Mouse (Mus musculus): ENCODE data around the gene Matn4.
A peak's percentile ranks its signal among the peaks of the same experiment; 100 is the strongest.

Matn4 gene

DNA sequence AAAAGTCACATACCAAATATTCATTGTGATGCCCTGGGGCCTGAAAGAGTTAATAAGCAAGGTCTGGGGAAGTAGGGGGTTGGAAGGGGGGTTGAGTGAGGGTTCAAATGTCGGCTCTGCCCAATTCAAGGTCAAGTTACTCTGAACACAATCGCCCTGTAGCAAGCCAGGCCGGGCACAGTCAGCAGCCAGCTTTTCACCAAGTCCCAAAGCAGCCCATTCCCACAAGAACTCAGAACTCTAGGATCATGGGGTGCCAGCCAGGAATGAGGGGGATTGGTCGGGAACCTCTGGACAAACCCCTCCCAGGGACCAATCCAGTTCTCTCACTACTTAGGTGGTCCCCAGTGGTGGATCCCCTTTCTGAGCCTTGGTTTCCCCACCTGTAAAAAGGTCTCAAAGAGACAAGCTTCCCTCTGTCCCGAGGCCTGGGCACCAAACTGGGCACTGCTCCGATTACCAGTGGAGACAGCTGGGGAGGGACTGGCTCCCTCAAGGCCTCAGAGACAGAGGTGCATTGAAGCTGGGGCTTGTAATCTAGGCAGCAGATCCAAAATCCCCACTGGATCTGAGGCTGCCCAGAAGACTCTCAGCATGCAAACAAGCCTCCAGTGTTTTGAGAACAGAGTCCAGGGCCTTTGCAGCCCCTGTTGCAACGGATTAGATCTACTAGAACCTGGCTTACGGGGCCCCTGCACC lies 31.4 kb upstream of the Matn4 start:
- no peak for DNase-seq (ENCODE audit: low spot score in 2 of 2)

DNA sequence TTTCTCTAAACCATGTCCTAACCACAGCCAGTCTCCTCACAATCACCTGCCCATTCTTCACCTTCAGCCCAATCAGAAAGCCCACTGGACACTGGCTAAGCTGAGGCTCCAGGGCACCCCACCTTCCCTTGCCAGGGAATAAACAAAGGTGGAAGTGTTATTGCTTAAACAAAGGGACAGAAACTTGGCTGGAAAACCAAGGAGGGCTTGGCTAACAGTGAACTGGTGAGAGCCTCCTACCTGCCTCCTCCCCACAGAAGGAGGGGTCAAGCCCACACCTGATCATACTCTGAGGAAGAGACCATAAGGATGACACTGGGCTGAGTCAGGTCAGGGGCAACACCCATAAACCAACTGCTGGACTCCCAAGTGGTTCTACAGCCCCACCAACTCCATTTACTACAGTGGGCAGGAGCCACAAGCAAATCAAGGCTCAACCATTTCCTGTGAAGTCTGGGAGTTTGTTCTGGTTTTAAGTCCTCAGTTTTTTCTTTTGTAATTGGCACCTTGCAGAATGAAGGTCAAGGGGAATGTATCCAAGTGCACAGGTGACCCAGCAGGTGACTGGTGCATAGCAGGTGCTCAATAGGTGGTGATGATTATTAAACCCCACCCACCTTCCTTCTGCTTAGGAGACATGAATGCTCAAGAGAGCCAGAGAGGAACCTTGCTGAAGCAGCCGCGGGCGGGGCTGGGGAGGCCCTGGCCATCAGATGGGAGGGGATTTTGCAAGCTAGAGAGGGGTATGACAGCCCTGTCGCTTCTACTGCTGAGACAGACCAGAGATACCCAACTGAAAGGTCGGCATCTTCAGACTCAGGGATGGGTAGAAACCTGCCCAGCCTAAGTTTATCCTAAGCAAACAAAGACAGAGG lies 30.5 kb upstream of the Matn4 start:
- DNase-seq (ENCODE audit: low spot score in 2 of 2), result no peak

DNA sequence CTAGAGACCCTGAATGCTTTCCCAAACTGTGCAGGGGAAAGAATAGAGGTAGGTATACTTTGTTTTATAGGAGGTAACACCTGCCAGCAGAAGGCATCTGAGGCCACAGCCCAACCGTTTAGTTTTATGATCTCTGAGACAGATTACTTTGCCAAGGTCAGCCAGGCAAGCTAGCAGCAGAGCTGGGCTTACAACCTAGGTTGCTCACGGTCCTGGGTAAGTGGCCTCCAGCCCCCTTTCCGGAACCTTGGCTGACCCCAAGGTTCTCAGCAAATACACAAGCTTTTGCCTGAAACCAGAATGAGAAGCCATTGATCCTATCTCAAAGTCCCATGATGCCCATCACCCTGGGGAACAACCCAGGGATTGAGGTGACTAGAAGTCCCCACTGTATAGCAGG lies 29.7 kb upstream of the Matn4 start:
- DNase-seq (ENCODE audit: low spot score in 2 of 2), result no peak

DNA sequence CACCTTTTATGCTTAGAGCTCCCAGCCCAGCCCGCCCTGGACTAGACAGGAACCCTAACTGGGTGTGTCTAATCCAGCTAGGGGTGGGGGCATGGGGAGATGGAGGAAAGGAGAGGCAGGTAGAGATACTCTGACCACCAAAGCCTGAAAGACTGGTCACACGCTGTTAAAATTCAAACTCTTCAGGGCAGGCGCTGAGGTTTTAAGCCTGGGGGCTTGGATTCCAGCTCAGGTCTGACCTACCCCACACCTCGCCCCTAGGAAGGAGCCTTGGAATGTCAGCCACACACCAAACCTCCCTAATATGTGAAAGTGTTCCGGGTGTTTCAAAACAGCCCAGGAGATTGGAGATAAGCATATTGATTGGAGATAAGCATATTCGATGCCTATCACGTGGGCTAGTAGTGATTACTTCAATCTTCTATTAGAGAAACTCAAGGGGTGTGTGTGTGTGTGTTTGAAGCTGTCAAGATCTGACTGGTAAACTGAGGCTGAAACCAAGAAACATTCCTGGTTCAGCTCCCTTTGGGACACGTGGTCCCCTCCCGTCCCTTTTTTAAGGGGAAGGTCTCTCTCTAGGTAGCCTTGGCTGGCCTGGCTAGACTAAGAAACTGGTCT lies 28.4 kb upstream of the Matn4 start:
- no peak for DNase-seq (ENCODE audit: low spot score in 2 of 2)

DNA sequence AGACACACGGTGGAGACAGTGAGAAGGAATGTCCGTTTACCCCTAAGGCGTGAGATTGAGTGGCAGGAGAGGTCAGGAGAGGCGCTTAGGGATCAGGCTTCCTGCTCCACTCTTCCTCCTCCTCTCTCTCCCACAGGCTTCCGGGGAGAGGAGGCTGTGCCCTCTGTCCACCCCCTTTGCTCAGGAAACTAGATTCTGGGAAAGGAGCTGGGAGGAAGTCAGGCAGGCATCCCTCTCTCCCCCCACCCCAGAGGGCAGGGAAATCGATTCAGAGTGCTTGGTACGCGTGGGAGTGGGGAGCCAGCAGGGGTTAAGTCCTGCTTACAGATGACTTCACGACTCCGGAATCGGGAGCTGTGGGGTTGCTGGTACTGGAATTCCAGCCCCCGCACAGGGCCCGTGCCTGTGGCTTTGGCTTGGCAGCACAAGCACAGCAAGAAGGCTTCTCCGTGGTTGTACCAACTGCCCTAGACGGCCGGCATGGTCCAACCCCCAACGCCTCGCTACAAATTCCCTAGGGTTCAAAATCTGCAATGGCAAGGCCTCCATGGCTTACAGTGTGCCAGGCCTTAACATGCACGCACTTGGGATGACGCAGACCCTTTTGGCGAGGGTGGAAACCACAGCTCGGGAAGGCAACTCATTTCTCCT lies 27.7 kb upstream of the Matn4 start:
- DNase-seq (ENCODE audit: low spot score in 2 of 2), result no peak

DNA sequence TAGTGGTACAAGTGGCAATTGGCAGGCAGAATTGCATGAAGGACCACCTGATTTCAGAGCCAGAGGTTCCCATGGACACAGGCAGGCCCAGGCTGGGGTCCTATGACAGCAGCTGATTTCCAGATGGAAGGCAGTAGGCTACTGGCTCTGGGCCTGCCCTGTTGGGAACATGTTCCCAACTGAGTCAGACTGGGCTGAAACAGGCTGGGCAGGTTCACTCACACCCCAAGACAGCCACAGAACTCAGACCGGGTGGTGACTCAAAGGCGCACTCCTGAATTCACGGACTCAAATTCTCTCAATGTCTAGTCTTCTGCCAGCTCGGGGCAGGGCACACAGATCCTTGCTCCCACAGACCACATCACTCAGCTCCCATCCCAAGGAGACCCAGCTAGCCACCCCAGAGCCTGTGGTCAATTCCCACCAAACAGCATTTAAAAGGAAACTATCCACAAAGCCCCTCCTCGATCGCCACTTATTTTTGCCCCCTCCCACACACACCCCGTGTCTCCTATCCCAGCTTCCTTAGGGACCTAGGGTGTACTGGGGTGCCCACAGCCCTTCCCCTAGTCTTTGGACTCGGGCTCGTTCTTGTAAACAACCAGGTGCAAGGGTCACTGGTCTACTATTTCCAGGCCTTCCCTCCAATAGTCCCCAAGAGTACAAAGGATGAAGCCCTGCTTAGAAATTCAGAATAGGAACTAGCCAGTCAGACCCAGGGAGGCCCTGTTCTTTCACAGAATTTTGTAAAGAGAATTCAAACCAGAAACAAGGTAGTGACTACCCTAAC lies 26.9 kb upstream of the Matn4 start:
- DNase-seq (ENCODE audit: low spot score in 2 of 2), result no peak

DNA sequence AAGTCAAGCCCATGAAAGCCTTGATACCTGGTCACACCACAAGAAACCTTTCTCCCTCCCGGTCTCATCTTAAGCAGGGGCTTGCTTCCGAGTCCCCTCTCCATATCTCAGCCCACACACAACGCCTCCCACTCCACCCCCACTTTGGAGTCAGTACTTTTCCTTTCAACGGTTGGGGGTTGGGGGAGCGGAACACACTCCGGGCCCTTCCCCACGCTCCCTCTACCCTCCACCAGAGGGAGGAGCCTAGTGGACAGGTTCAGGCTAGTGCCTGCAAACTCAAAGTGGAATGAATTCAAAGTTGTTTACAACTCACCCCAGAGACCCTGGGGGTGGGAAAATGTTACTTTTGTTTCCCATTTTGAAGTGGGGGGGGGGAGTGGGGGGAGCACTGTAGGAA lies 25.7 kb upstream of the Matn4 start:
- DNase-seq (ENCODE audit: low spot score in 2 of 2), result no peak

DNA sequence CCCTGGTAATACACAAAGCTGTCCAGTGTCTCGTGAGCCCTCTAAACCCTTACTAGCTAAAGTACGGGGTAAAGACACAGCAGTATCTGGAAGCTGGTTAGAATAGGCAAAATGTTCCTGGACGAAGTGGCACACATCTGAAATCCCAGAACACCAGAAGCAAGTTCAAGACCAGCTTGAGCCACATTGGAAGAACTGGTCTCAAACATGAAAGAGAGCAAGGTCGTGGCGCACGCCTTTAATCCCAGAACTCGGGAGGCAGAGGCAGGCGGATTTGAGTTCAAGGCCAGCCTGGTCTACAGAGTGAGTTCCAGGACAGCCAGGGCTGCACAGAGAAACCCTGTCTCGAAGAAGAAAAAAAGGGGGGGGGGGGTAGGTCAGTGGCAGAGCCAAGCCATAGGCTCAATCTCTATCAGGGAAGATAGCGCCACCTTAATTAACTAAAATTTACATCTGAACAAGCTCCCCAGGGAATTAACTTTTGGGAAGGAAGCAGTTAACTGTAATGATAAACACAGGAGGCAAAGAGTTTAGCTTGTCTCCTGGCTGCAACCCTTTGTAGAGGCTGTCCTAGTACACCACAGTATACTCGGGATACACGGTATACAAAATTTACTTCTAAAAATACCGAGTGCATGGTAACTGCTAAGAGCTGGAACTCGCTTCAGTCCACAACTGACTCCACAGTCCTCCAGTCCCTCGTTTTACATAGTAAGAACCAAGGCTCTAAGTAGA lies 25.1 kb upstream of the Matn4 start:
- no peak for DNase-seq (ENCODE audit: low spot score in 2 of 2)

DNA sequence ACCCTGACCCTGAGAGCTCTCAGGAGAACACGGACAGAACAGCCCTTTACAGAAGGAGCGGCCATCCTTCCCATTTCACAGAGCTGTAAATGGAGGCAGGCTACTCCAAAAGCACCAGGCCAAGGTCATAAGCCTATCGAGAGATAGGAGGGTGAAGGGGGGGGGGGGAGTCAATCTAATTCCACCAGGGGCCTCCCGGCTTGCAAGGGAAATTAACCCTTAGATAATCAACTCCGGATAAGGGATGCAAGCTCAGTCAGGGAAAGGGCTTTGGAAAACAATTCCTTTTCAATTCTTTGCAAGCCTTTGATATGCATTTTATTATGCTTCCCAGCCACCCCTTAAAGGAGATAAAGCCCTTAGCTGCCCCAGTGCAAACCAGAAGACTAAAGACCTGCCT lies 23.5 kb upstream of the Matn4 start:
- no peak for DNase-seq (ENCODE audit: low spot score in 2 of 2)

DNA sequence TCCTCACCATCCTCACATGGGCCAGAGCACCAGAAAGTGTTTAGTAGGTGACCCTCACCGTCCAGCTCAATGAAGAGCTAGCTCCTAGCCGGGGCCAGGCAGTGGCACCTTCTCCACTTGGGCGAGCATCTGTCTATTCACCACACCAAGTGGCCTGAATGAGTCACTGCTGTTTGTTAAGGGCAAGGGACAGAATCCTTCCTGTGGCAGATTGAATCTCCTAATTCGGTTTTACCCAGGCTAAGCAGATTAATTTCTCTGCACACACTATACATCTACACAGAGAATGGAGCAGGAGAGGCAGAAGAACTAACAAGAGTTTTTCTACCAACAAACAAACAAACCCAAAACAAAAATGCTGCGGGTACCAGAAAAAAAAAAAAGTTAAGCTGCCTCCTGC lies 22.0 kb upstream of the Matn4 start:
- no peak for DNase-seq (ENCODE audit: low spot score in 2 of 2)

DNA sequence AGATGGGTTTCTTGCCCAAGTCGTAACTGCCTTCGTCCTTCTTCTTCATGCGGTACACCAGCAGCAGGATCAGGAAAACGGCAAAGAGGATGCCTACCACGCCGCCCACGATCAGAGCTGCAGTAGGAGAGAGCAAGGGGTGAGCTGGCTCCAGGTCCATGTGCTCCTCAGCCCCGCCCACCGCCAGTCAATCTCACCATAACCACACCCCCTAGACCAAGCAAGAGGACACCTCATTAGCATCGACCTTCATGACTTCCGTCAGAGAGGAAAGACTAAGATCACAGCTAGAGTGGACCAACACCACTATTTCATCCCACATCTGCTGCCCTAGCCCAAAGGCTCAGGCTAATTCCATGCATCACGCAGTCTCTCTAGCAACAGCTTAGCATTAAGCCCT lies 21.2 kb upstream of the Matn4 start:
- no peak for DNase-seq (ENCODE audit: low spot score in 2 of 2)

DNA sequence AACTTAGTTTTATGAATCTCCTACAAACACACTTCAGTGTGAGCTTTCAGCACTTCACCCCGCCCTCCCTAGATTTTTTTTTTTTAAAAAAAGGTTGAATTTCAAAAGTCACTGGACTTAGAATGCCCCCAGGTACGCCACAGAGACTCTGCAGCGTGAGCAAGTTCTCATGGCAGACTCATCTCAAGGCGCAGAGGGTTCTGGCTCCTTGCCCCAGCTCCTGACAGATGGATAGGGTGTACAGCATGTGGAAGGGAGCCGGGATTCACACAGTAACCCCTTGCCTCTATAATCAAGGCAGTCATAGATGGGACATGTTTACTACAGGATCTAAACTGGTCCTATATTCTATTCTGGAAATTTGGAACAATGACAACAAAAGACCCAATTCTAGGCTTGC lies 20.4 kb upstream of the Matn4 start:
- no peak for DNase-seq (ENCODE audit: low spot score in 2 of 2)

DNA sequence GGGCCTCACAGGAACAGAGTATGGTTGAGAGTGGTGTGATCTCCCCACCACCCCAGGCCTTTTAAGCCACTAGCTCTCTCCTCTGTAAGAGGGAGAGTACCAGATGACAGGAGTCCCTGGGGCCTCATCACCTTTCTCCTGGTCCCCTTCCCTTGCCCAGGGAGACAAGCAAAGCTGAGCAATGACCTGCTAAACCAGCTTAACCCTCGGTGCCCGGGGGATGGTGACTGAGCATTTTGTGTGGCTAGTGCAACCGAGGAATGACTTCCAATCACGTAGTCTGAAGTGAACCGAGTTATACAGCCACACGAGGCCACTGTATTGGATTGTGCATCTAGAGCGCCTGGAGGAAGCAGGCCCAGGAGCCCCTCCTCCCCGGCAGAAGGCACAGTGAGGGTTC lies 19.4 kb upstream of the Matn4 start:
- no peak for DNase-seq (ENCODE audit: low spot score in 2 of 2)

DNA sequence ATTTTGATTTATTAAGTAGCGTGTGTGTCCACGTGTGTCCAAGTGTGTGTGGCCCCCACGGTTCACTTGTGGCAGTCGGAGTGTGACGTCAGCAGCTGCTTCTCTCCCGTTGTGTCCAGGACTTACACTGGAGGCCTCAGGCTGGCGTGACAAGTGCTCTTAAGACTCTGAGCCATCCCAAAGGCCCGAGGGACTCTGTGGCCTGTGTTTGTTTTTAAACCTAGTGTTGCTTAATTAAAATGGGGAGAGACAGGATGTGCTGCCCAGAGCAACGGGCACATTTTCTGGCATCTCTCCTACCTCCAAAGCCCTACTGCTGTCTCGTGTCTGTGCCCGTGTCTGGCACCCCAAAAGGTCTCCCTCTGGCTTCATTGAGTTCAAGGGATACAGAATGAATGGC lies 18.5 kb upstream of the Matn4 start:
- DNase-seq (ENCODE audit: low spot score in 2 of 2), result no peak

DNA sequence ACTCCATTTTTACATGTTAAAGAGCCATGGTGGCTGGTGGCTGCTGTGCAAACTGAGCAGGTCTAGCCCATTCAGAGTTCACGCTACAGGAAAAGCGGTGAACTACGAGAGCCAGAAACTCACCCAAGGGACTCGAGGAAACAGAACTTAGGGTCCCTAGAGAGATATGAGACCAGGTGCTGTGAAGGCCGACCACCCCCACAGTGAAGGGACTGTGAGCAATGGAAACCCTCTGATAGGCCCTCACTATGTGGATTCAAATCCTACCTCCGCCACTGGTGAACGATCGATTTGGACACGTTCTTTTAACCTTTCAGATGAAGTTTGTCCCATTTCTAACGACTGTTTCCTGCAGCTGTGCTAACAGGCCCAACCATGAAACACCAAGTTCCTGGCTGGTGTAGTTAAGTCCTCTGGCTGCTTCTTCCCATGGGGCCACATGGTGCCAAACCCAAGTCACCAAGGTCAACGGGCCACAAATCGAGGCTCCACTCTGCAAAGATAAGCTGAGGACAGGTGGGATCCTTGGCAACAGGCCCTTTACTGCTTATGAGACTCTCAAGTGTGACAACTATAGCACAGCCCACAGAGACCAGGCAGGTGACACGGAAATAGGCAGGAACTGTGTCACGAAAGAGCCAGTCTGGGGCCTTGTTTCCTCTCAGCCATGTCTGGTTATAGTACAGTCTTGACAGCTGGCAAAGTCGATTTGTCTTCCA lies 17.9 kb upstream of the Matn4 start:
- peak in 1 of 2 experiments; percentile 75 for DNase-seq (ENCODE audit: low spot score in 2 of 2)

DNA sequence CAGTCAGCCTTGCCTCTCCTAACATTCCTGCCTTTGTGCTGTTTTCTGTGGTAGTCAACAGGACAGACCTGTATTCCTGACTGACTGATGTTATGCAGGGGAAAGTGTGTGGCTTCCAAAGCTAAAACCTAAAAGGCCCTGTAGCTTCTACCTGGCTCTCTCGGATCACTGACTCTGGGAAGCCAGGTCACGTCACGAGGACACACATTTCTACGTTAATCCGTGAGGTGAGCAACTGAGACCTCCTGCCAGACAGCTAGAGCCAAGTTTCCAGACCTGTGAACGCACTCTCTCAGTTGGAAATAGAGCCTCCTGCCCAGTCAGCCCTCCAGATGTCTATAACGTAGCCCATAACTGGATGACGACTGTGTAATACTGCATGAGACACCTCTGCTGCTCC lies 17.0 kb upstream of the Matn4 start:
- DNase-seq (ENCODE audit: low spot score in 2 of 2), result no peak

DNA sequence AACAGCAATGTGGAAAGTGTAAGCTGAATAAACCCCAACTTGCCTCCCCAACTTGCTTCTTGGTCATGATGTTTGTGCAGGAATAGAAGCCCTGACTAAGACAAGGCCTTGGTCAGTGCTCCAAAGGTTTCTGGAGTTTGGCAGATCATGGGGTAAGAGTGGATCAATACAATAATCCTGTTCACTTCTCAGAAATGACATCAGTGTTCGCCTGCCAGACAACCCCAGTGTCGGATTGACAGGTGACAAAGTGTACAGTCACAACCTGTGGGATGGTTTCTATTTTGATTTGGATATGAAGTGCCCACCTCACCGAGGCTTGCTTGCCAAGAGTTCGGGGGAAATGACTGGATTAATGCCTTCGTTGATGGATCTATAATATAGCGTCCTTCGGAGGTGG lies 16.3 kb upstream of the Matn4 start:
- no peak for DNase-seq (ENCODE audit: low spot score in 2 of 2)

DNA sequence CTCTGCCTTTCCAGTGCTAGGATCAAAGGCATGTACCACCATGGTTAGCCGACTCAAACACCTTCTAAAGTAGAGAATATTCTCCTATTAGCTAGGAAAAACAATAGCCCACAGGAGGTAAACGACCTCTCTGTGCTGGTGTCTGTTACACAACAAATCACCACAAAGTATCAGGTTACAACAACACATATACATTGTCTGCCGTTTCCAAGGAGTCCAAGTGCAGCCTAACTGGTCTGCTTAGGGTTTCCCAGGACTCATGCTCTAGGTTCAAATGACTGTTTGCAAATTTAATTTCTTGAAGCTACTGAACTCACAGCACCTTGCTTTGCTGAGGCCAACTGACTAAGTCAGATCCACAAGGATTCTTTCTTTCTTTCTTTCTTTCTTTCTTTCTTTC lies 14.5 kb upstream of the Matn4 start:
- no peak for DNase-seq (ENCODE audit: low spot score in 2 of 2)

DNA sequence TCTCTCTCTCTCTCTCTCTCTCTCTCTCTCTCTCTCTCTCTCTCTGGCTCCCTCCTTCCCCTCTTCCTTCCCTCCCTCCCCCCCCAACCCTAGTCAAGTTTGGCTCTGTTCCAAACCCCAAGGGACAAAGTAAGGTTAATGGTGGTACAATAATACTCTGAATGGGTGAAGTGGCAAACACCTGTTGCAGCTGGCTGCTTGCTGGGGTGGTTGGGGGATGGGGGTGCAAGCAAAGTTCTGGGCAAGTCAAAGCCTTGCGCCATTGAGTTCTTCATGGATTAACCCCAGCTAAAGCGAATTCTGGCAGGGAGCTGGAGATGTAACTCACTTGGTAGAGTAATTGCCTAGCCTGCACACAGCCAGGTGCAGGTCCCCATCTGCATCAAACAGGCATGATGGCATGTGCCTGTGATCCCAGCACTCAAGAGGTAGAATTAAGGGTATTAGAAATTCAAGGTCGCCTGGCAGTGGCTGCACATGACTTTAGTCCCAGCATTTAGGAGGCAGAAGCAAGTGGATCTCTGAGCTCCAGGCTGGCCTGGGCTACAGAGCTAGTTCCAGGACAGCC lies 13.4 kb upstream of the Matn4 start:
- DNase-seq (ENCODE audit: low spot score in 2 of 2), result no peak

DNA sequence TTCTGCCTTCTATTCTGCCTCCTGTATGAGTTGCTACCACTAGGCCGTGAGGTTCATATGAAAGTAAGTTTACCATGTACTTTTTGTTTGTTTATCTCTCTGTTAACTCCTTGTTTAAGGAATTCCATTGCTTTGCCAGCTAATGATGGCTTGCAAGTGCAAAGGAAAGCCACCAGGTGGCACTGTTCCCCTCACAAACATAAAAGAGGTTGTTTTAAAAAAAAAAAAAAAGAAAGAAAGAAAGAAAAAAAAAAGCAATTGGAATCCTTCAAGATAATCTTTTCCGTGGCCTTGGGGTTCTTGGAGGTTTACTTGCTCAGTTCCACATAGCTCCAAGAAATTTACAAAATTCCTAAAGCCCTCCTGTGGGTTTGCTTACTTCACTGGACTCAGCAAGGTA lies 12.2 kb upstream of the Matn4 start:
- DNase-seq (ENCODE audit: low spot score in 2 of 2), result peak; percentile 7 to 51

Data from natural killer cell, adult 2 months (primary cell).